Mouse (Mus musculus) kidney, postnatal 25 days (tissue): ENCODE measurements around the gene Insl3.
"Not testable (repeated sequence)": the region's sequence is repeated elsewhere in the genome, so short reads cannot be mapped to it uniquely, and the experiment has no call there.

Experiments used
- DNase-seq, 2 experiments: peaks; one replicate each; pipeline ENCODE4 v3.0.0; 2021; ENCODE audit warnings: mixed read lengths in 2 of 2

Insl3 gene

DNA sequence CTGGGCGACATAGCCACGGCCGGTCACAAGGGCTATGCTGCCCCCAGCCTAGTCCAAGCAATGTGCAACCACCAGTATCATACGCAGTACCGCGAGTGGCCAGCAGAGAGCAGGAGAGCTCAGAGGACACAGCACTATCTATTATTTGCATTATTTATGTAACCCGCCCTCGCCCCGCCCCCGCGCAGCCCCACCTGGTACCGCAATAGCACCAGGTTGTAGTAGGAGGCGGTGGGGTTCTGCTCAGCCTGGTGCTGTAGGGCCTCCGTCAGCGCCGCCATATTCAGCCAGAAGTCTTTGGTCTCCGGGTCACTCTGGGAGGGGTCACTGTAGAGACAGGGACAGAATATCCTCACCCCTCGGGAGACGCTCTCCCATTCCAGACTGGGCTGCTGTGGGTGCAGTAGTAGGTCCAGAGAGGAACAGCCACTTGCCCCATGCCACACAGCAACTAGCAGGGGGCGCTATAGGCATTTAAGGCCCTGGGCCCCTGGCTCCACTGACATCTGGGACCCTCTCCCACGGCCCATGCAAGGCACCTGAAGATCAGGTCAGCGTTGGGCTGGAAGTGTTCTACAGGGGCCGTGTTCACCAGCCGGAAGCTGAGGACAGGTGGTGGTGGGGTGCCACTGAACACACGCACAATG lies 20.9 kb downstream of the Insl3 start:
- DNase-seq, result peak; percentile 81 to 92

DNA sequence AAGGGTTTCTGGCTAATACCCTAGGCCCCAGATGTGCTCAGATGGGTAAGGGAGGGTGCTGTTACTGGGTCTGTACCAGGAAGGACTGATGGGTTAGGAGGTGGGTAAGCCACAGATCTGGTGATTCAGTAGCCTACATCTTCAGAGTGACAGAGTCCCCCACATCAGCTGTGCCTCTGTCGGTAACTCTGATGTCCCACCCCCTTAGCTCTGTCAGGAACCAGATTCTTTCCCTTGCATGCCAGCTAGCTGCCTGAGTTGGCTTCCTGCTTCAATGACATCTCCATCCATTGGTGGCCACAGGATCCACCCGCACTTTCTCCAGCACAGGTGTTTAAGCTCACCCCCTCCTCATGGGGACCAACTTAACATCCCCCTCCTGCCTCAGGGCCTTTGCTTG lies 22.6 kb downstream of the Insl3 start:
- DNase-seq, result no peak

DNA sequence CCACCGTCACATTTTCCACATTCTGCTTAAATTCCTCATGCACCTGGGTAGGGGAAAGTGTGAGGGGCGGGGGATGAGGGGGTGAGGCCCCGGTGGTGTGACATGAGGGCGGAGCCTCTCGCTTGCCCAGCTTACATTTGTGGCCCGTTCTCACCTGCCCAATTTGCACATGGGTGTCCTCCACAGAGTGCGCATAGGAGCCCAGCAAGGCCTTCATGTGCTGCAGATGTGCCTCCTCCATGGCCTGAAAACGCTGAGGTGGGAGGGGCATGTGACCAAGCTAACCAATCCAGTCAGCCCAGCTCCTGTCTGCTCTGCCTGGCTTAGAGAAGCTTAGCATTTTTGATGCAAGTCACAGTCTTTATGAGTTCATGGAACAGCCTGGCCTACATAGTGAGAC lies 26.5 kb downstream of the Insl3 start:
- no peak for DNase-seq

DNA sequence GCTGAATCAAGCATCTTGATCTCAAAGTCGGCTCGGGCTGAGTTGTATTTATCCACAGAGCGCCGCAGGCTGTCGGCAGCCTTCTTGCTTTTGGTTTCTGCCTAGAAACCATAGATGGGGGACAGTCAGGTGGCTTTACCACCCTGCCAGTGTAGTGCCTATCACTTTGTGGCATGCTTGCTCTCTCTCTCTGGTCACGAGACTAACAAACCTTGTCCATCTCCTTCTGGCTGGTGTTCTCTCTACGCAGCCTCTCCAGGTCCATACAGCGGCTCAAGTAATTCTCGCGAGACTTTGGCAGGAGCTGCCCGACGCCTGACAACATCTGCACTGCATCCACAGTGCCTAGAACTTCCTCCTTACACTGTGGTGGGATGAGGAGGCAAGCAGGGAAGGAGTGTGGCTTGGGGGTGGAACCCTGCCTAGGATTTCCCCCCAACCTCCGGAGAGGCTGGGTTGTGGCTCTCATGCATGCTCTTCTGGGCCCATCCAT lies 27.6 kb downstream of the Insl3 start:
- no peak for DNase-seq

DNA sequence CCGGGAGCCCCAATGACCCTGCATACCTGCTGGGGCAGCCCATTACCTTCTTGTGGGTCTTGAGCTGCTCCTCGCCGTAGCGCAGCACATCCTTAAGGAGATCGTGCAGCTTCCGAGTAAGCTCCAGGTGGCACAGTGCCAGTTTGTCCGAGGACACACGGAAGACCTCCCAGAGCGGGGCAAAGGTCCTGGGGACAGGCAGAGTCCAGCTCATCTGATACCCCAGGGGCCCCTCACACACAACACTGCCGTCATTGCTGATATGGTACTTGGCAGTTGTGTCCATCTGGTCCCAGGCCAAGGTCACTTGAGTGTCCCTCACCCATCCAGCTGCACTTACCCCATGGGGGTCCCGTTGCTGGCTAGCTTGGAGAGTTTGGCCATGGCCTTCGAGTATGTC lies 28.1 kb downstream of the Insl3 start:
- DNase-seq, result peak in 1 of 2 experiments; percentile 22

DNA sequence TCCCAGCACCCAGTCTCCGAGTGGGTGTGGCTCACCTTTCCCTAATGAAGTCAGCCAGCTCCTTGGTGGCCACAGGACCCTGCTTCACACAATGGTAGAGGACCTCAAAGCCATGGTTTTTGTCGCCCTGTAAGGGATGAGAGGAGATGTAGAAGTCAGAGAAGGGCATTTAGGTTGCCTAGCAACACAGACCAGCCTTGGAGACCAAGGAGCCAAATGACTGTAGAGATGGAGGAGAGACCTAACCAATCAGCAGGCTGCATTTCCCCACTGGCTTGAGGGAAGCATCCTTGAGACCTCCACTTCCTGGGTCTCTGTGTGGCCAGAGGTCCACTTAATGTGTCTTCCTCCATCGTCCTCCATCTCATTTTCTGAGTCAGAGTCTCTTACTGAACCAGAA lies 29.2 kb downstream of the Insl3 start:
- DNase-seq, result no peak

DNA sequence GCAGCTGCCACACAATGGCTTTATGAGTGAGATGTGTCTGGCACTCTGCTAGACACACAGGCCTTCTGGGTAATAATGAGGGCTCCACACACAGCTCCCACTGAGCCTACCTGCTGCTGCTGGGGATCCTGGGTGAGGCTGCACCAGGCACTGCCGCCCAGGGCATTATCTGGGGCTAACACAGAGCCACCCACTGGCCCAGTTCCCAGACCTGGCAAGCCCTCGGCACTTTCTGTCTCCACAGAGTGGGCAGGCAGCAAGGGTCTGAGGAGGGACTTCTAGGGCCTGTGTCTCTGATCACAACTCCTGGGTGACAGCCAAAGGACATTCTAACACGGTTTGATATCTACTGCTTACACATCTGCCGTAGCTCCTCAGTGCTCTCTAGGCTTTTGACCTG lies 30.2 kb downstream of the Insl3 start:
- no peak for DNase-seq

DNA sequence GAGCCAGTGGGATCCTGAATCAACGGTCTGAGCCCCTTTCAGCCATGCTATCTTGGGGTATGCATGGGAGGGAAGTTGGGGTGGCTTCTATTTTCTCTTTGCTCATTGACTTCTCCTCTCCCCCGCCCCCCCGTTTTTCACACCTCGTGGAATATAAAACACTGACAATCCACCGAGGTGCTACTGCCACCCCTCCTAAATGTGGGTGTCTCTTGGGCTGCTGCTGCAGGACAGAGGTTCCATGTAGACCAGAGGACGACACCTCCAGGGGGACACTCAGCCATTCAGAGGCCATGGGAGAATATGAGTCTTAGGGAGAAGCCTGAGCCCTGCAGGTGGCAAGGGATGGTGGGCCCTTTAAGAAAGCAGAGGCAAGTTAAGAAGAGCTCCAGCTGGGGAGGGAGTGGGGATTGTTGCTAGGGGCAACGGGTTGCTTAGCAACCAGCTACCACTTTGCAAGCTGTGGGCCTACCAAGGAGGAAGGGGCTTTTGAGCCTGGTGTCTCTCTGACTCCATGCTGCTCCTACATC lies 31.0 kb downstream of the Insl3 start:
- no peak for DNase-seq

DNA sequence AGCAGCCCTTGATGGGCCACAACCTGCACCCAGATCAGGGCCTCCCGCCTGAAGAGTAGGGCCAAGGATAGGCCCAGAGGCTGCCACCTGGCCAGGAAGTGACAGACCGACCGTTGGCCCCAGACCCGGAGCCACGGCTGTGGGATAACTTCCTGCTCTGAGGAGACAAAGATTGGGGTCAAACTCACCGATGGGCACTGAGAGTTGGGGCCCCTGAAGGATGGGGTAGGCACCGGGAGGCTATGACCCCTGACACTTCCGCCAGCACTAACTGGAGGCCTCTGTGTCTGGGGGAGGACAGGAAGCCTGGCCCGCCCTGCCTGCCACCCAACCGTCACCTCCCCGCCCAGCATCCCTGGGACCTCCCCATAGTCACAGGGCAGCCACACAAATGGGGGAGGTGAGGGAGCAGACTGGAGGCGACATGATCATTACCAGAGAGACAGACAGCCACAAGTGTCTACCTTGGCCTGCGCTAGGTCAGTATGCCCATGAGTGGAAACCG lies 34.1 kb downstream of the Insl3 start:
- DNase-seq, result no peak

DNA sequence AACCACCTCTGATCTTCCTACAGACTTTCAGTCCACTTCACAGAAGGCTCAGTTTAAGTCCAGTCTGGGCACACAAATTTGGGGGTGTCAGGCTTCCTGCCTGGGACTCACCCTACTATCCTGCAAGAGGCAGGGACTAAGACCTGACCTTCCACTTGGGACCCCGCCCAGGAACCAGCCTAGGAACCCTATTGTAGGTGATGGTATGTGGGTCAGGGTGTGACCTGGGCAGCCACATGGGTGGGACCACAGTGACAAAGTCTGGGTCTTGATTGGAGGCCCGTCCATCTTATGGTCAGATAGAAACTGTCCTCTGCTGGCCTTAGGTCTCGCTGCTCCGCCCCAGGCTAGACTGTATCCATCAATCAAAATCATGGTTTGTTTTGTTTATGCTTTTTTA lies 35.4 kb downstream of the Insl3 start:
- no peak for DNase-seq

DNA sequence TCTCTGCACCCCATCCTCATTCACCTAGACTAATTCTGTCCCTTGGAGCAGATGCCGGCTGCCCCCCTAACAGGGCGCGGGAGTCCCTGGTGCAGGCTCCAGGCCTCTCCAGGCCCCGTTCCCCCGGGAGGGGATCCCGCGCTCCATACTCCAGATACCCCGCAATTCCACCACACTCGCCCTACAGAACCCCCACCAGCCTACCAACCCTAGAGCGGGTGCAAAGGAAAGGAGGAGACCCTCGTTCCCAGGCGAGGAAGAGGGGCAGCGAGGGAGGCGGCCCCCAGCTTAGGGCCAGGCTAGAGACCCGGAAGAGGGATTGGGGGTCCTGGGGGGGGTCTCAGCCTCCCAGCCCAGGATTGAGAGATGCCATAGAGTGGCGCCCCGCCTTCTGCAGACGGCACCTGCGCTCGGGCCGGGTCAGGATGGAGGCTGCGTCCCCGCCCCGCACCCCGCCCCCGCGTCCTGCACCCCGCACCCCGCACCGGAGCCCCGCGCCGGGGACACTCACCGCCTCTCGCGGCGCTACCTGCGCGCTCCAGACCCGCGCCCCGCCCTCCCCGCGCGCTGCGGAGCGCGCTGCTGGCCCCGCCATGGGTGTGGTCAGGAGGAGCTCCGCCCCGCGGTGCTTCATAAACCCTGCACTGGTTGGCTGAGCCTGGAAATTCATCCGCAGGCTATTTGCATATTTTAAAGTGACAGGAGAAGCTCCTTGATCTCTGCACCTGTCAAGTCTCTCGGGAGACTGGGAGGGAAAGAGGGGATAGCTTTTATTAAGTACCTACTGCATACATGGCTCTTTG lies 36.3 kb downstream of the Insl3 start, which contains the start of gene Fcho1:
Gene Fcho1 (minus strand): TSS at position 595 of the 803 bp plus-strand sequence.
- peak; percentile 74 to 86 for DNase-seq

DNA sequence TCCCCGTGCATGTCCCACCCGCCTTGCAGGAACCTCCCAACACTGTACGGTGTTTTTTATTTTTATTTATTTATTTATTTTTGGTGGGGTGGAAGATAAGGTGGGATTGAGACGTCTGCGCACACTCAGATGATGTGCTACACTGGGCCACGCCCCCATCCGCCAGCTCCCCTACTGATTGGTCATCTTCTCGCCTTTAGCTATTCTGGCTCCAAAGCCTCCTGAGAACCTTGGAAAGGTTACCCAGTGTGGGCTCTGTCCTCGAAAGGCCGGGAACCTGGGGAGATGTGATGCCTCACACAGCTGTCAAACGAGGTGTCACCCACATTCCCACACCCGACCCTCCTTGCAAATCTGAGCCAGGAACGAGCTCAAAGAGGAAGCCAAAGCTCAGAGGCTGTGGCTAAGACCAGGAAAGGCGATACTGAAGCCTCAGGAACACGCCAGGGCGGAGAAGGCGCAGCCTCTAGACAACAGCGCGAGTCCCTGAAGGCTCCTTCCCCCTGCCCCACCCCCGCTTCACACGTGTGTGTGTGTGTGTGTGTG lies 39.3 kb downstream of the Insl3 start:
- DNase-seq, result peak in 1 of 2 experiments; percentile 21

DNA sequence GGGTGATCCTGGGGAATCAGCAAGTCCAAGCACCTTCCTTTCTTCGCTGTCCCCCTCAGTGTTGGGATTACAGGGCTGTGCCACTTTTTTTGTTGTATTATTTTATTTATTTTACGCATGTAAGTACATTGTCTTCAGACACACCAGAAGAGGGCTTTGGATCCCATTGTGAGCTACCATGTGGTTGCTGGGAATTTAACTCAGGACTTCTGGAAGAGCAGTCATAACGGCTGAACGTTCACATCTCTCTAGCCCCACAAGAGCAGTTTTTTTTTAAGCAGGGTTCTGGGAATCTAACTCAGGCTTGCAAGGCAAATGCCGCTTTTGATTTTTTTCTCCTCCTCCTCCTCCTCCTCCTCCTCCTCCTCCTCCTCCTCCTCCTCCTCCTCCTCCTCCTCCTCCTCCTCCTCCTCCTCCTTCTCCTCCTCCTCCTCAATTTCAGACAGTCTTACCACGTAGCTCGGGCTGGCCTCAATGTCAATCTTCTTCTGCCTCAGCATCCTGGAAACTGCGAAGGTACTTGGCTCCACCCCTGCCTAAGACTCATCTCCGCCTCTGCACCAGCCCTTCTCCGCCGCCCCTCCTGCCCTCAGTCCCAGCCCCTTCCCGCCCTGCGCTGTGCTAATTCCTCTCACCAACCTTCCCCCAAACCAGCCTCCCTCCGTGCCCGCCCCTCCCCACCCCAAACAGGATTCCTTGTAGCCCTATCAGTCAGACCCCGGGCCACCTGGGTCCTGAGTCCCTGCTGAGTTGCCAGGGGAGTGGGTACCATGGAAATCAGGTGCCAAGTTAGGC lies 40.0 kb downstream of the Insl3 start:
- no peak for DNase-seq

DNA sequence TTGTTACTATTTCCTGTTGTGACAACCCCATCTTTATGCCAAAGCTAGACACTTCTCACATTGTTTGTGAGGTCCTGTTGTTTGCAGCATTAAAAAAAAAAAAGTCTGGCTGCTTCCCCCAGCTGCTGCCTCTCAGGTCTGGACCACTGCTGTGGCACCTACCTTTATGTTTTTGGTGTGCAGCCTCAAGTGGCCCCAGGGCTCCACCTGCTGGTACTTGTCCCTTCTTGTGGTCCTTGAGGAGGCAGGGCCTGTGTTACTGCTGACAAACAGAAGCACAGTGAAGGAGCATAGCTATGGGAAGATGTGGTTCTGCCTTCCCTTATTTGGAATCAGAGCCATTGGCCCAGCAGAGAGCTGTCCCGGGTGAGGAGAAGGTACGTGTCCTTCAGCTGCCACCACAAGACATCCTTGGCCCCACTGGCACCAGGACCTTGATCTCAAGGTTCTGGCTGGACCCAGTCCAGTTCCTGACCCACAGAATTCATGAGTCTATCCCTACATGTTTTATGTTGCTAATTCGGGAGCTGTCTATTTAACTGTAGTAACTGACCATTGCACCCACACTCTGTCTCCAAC lies 42.7 kb downstream of the Insl3 start:
- peak; percentile 67 to 74 for DNase-seq

DNA sequence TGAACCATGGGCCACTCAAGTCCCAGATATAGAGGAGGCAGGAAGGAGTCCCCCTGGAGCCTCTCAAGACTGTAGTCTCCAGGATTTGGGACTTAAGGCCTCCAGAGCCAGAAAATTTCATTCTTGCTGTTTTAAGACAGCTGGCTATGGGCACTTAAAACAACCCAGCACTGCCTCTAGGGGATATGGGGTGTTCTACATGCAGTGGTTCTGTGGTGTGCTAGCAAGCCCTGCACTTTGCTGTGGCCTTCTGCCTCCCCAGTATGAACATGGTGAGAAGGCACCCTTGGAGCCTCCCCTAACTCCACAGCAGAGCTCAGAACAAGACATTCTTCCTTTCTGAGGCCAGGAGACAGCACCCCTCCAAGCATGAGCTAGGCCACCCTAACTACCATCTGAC lies 49.3 kb downstream of the Insl3 start:
- DNase-seq, result not testable (repeated sequence)
